In the genomic region with DNA sequence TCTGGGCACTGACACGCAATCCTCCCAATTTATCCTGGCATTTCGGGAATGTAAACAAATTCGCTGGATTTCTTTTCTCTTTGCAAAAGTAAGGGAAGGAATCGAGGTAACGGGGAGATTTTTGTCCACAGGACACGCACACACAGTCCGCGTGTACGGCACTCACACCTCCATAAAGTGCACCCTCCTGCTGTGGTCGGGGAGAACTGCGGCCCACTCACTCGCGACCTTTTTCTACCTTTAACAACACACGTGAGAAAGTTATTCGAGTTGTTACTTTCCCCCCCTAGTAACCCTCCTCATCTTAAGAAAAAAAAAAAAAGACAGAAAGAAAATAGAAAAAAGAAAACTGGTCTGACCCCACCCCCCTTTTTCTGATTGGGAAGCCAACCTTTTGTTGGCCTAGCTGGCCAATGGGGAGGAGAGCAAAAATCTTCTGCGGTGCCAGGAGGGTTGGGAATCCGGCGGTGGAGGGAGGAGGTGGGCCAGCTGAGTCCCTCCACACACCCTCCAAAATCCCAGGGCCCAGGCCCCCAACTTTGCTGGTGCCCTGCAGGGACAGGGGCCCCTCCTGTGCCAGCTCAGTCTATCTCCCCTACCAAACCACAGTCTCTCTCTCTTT, we compare ENCODE assay signal across 8 mouse cellular contexts. TPM values are rescaled to one million over a fixed set of nuclear protein-coding genes. Genes with fewer than 3 reads are reported as not detected.
A peak's percentile ranks its signal among the peaks of the same experiment; 100 is the strongest.
DNase-seq lines count a peak whose midpoint lies in the region; ATAC-seq and TF ChIP-seq lines count a peak whose summit lies in the region.

No protein-coding gene starts in this region.

- 32% methylated on average over 18 of the region's 18 CpGs for WGBS in lung, postnatal 0 days
- 66% methylated on average over 18 of the region's 18 CpGs for WGBS in lung, adult 2 months
- WGBS in embryonic facial prominence, embryonic 15.5 days: 23% methylated on average over 18 of the region's 18 CpGs
- WGBS in limb, embryonic 11.5 days: under 1% methylated on average over 18 of the region's 18 CpGs
- WGBS in neural tube, embryonic 15.5 days: 25% methylated on average over 18 of the region's 18 CpGs

- H3K27ac ChIP-seq in lung, postnatal 0 days (ENCODE audit: low read length): no peak overlapping the region
- H3K27ac ChIP-seq in embryonic facial prominence, embryonic 15.5 days (replicated peaks): no peak overlapping the region
- no peak overlapping the region for H3K27ac ChIP-seq in limb, embryonic 11.5 days (replicated peaks; ENCODE audit: low read depth, low read length)
- H3K27ac ChIP-seq in neural tube, embryonic 15.5 days (replicated peaks): no peak overlapping the region

- no peak for ATAC-seq in lung, postnatal 0 days
- ATAC-seq in embryonic facial prominence, embryonic 15.5 days (ENCODE audit: insufficient number of reproducible peaks, low FRiP score, low TSS enrichment, low read depth): no peak
- no peak for ATAC-seq in limb, embryonic 11.5 days (ENCODE audit: insufficient number of reproducible peaks, low FRiP score, low TSS enrichment, low read depth)
- no peak for ATAC-seq in neural tube, embryonic 15.5 days (ENCODE audit: low FRiP score)

- no peak for TF ChIP-seq EP300 in lung, postnatal 0 days (IDR thresholded peaks at IDR 0.05)

- H3K9ac ChIP-seq in lung, postnatal 0 days (replicated peaks; ENCODE audit: low read depth): no peak overlapping the region
- H3K9ac ChIP-seq in embryonic facial prominence, embryonic 15.5 days: peak overlapping the region; percentile 35
- peak overlapping the region; percentile 55 for H3K9ac ChIP-seq in limb, embryonic 11.5 days (ENCODE audit: low read length)
- H3K9ac ChIP-seq in neural tube, embryonic 15.5 days (replicated peaks): no peak overlapping the region

- no peaks in the 10 kb centered on the region for H3K9me3 ChIP-seq in lung, postnatal 0 days (ENCODE audit: low read length)
- no peaks in the 10 kb centered on the region for H3K9me3 ChIP-seq in embryonic facial prominence, embryonic 15.5 days (replicated peaks)
- H3K9me3 ChIP-seq in limb, embryonic 11.5 days (ENCODE audit: control insufficient read depth, low read length): no peaks in the 10 kb centered on the region
- H3K9me3 ChIP-seq in neural tube, embryonic 15.5 days (replicated peaks): no peaks in the 10 kb centered on the region

- peak; percentile 28 for DNase-seq in lung, postnatal 0 days (ENCODE audit: low spot score)
- DNase-seq in lung, adult 2 months: no peak
- peak; percentile 52 for DNase-seq in limb, embryonic 11.5 days (ENCODE audit: low spot score)
- no peak for DNase-seq in urinary bladder, postnatal 10 days (ENCODE audit: low spot score)
- no peak for DNase-seq in right cerebral cortex, adult 2 months (ENCODE audit: low spot score in 2 of 2)
- DNase-seq in spleen, postnatal 4 days (ENCODE audit: low spot score in 2 of 2): no peak

- H3K4me3 ChIP-seq in lung, postnatal 0 days (ENCODE audit: low read depth, low read length): peak overlapping the region; percentile 46
- no peak overlapping the region for H3K4me3 ChIP-seq in lung, adult 2 months (replicated peaks; ENCODE audit: extremely low read depth, low read depth, low read length)
- H3K4me3 ChIP-seq in embryonic facial prominence, embryonic 15.5 days (replicated peaks): peak overlapping the region; percentile 41
- peak overlapping the region; percentile 40 for H3K4me3 ChIP-seq in limb, embryonic 11.5 days (ENCODE audit: low read depth, low read length)
- H3K4me3 ChIP-seq in neural tube, embryonic 15.5 days (replicated peaks): peak overlapping the region; percentile 41

- TF ChIP-seq CTCF in lung, postnatal 0 days (IDR thresholded peaks at IDR 0.05): no peak
- TF ChIP-seq CTCF in lung, adult 2 months (IDR thresholded peaks at IDR 0.05; ENCODE audit: insufficient read depth, low read length): no peak

- H3K36me3 ChIP-seq in lung, postnatal 0 days (ENCODE audit: insufficient read depth, low read length): no peaks in the 10 kb centered on the region; the same call in 1 of the 2 replicates
- peaks cover 8% of the 10 kb centered on the region for H3K36me3 ChIP-seq in embryonic facial prominence, embryonic 15.5 days
- peaks cover 5% of the 10 kb centered on the region; the same call in 1 of the 2 replicates for H3K36me3 ChIP-seq in limb, embryonic 11.5 days (ENCODE audit: control insufficient read depth, insufficient read depth, low read length)
- peaks cover 8% of the 10 kb centered on the region for H3K36me3 ChIP-seq in neural tube, embryonic 15.5 days

- peaks cover 43% of the 10 kb centered on the region for H3K27me3 ChIP-seq in lung, postnatal 0 days (replicated peaks; ENCODE audit: insufficient read depth, low read length)
- H3K27me3 ChIP-seq in embryonic facial prominence, embryonic 15.5 days: peaks cover 60% of the 10 kb centered on the region
- peaks cover 38% of the 10 kb centered on the region for H3K27me3 ChIP-seq in limb, embryonic 11.5 days (ENCODE audit: control insufficient read depth, insufficient read depth, low read length)
- peaks cover 75% of the 10 kb centered on the region for H3K27me3 ChIP-seq in neural tube, embryonic 15.5 days (replicated peaks)

- H3K4me2 ChIP-seq in lung, postnatal 0 days (replicated peaks; ENCODE audit: low read depth, low read length): peak overlapping the region; percentile 84
- H3K4me2 ChIP-seq in embryonic facial prominence, embryonic 15.5 days (replicated peaks): peak overlapping the region; percentile 78
- H3K4me2 ChIP-seq in limb, embryonic 11.5 days (ENCODE audit: low read depth, severe bottlenecking): peak overlapping the region; percentile 90
- H3K4me2 ChIP-seq in neural tube, embryonic 15.5 days: peak overlapping the region; percentile 66

- no peak for TF ChIP-seq POLR2A in lung, adult 2 months (IDR thresholded peaks at IDR 0.05; ENCODE audit: borderline replicate concordance, extremely low read depth, low read depth, low read length)

- peaks cover 14% of the 10 kb centered on the region for H3K4me1 ChIP-seq in lung, postnatal 0 days (ENCODE audit: insufficient read depth, low read depth, low read length)
- H3K4me1 ChIP-seq in lung, adult 2 months (ENCODE audit: control insufficient read depth, insufficient read depth, low read length): peaks cover 12% of the 10 kb centered on the region
- peaks cover 78% of the 10 kb centered on the region for H3K4me1 ChIP-seq in embryonic facial prominence, embryonic 15.5 days
- H3K4me1 ChIP-seq in limb, embryonic 11.5 days (ENCODE audit: control insufficient read depth, insufficient read depth, low read length): peaks cover 61% of the 10 kb centered on the region
- peaks cover 78% of the 10 kb centered on the region for H3K4me1 ChIP-seq in neural tube, embryonic 15.5 days

RNA-seq across cellular contexts. Expression of a gene that starts 2.9 kb away (rescaled TPM):
- 9.4 and 9.8 TPM in 2 replicates for polyA plus RNA-seq in lung, postnatal 0 days (2015; fragmentation: Nextera tagmentation; extraction: Ambion mirVana)
- 3.8 and 3.9 TPM in 2 replicates for polyA plus RNA-seq in lung, adult 2 months (2012; rRNA removed)
- 9.2 and 10.3 TPM in 2 replicates for polyA plus RNA-seq in embryonic facial prominence, embryonic 15.5 days (2015; fragmentation: Nextera tagmentation; extraction: Ambion mirVana)
- polyA plus RNA-seq in limb, embryonic 11.5 days (2014; fragmentation: Nextera tagmentation; extraction: Ambion mirVana): 12.2 and 13.4 TPM in 2 replicates
- polyA plus RNA-seq in neural tube, embryonic 15.5 days (2015; fragmentation: Nextera tagmentation; extraction: Ambion mirVana): 7.2 and 7.3 TPM in 2 replicates

RNA-seq across cellular contexts. Expression of a gene that starts 15.1 kb away (rescaled TPM):
- polyA plus RNA-seq in lung, postnatal 0 days (2015; fragmentation: Nextera tagmentation; extraction: Ambion mirVana): 6.2 and 6.9 TPM in 2 replicates
- polyA plus RNA-seq in lung, adult 2 months (2012; rRNA removed): 2.9 and 4.4 TPM in 2 replicates
- polyA plus RNA-seq in embryonic facial prominence, embryonic 15.5 days (2015; fragmentation: Nextera tagmentation; extraction: Ambion mirVana): 35.2 and 37.0 TPM in 2 replicates
- polyA plus RNA-seq in limb, embryonic 11.5 days (2014; fragmentation: Nextera tagmentation; extraction: Ambion mirVana): 121 and 131 TPM in 2 replicates
- polyA plus RNA-seq in neural tube, embryonic 15.5 days (2015; fragmentation: Nextera tagmentation; extraction: Ambion mirVana): 8.3 and 13.3 TPM in 2 replicates

RNA-seq across cellular contexts. Expression of a gene that starts 48.1 kb away (rescaled TPM):
- 8.9 and 9.7 TPM in 2 replicates for polyA plus RNA-seq in lung, postnatal 0 days (2015; fragmentation: Nextera tagmentation; extraction: Ambion mirVana)
- polyA plus RNA-seq in lung, adult 2 months (2012; rRNA removed): 16.2 and 16.8 TPM in 2 replicates
- polyA plus RNA-seq in embryonic facial prominence, embryonic 15.5 days (2015; fragmentation: Nextera tagmentation; extraction: Ambion mirVana): 17.2 and 21.4 TPM in 2 replicates
- polyA plus RNA-seq in limb, embryonic 11.5 days (2014; fragmentation: Nextera tagmentation; extraction: Ambion mirVana): 5.4 and 5.8 TPM in 2 replicates
- 20.2 and 24.2 TPM in 2 replicates for polyA plus RNA-seq in neural tube, embryonic 15.5 days (2015; fragmentation: Nextera tagmentation; extraction: Ambion mirVana)

RNA-seq across cellular contexts. Expression of a gene that starts 49.9 kb away (rescaled TPM):
- not detected in 2 replicates for polyA plus RNA-seq in lung, postnatal 0 days (2015; fragmentation: Nextera tagmentation; extraction: Ambion mirVana)
- polyA plus RNA-seq in lung, adult 2 months (2012; rRNA removed): 0.13 TPM in 1 of 2 replicates, not detected in the other
- polyA plus RNA-seq in embryonic facial prominence, embryonic 15.5 days (2015; fragmentation: Nextera tagmentation; extraction: Ambion mirVana): not detected in 2 replicates
- not detected in 2 replicates for polyA plus RNA-seq in limb, embryonic 11.5 days (2014; fragmentation: Nextera tagmentation; extraction: Ambion mirVana)
- polyA plus RNA-seq in neural tube, embryonic 15.5 days (2015; fragmentation: Nextera tagmentation; extraction: Ambion mirVana): not detected in 2 replicates

Comparison
In these comparisons a context has a peak if more than half of its experiments do, and no peak if none do; other contexts are left out.
1. DNase-seq: peak in lung, postnatal 0 days (single experiment) and limb, embryonic 11.5 days (single experiment); none in lung, adult 2 months (single experiment), urinary bladder, postnatal 10 days (single experiment), right cerebral cortex, adult 2 months (0 of 2) and spleen, postnatal 4 days (0 of 2).
2. H3K9ac ChIP-seq: peak in embryonic facial prominence, embryonic 15.5 days (single experiment) and limb, embryonic 11.5 days (single experiment); none in lung, postnatal 0 days (single experiment) and neural tube, embryonic 15.5 days (single experiment).
3. Peak in every context shown above with its lines, with median percentiles within 50 percentile points of each other: H3K4me2 ChIP-seq.